ENCODE assay signal across 12 mouse cellular contexts in the genomic region with DNA sequence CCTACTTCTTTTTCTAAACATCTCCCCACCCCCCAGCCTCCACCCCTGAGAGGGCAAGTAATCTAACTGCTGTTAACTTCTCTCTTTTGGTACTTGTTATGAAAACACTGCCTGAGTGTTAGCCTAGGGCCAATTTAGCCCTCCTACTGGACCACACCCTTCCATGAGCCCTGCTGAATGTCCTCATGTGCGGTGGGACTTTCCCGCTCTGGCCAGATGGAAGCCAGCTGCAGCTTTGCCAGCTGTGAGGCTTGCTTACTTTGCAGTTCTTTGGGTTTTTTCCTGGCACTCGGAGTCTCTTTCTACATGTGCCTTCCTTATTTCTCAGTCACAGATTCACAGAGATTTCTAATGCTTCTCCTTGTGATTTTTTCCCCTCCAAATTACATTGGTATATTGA. TPM values are rescaled to one million over a fixed set of nuclear protein-coding genes. Genes with fewer than 3 reads are reported as not detected.
DNase-seq lines count a peak whose midpoint lies in the region; ATAC-seq and TF ChIP-seq lines count a peak whose summit lies in the region.
"Had no signal": no experiment of that assay in that cellular context is flagged by ENCODE, and none has a peak within 500 bp of the region (broad histone marks: within the 10 kb centered on the region; RNA-seq: fewer than 3 reads in every experiment).

No protein-coding gene starts in this region.

- no peaks in the 10 kb centered on the region for H3K36me3 ChIP-seq in kidney, embryonic 15.5 days
- no peaks in the 10 kb centered on the region for H3K36me3 ChIP-seq in ES-E14 (ENCODE audit: control insufficient read depth, insufficient read depth, low read length, poor library complexity, severe bottlenecking)
- no peaks in the 10 kb centered on the region for H3K36me3 ChIP-seq in midbrain, embryonic 16.5 days (ENCODE audit: control insufficient read depth, insufficient read depth, low read length)
- no peaks in the 10 kb centered on the region for H3K36me3 ChIP-seq in midbrain, embryonic 13.5 days
- H3K36me3 ChIP-seq: G1E; heart, embryonic 15.5 days; midbrain, embryonic 15.5 days had no signal

- in situ Hi-C loops in ES-E14 (cut with MboI; ENCODE audit: low sequenced_read_pairs in 2 of 2, unreplicated experiment in 2 of 2) = no loop called here

- no peak for ATAC-seq in kidney, embryonic 15.5 days (replicated peaks; ENCODE audit: low FRiP score)
- no peak for ATAC-seq in midbrain, embryonic 16.5 days
- ATAC-seq in midbrain, embryonic 13.5 days = no peak
- ATAC-seq: midbrain, embryonic 15.5 days had no signal

- DNase-seq in kidney, postnatal 10 days = peak; percentile 37
- no peak for DNase-seq in ES-E14 (ENCODE audit: low read depth, low spot score)
- peak; percentile 29 for DNase-seq in gastrocnemius, postnatal 10 days
- DNase-seq in lung, postnatal 14 days = peak; percentile 21
- DNase-seq in urinary bladder, postnatal 10 days (ENCODE audit: low spot score) = no peak
- DNase-seq: liver had no signal

- no peak overlapping the region for H3K4me3 ChIP-seq in kidney, embryonic 15.5 days (replicated peaks)
- no peak overlapping the region for H3K4me3 ChIP-seq in ES-E14 (ENCODE audit: insufficient read depth in 1 of 2, low read depth in 1 of 2, low read length in 2 of 2, poor library complexity in 1 of 2, severe bottlenecking in 1 of 2)
- H3K4me3 ChIP-seq in midbrain, embryonic 16.5 days (ENCODE audit: low read depth, low read length) = no peak overlapping the region
- H3K4me3 ChIP-seq in midbrain, embryonic 13.5 days (replicated peaks) = no peak overlapping the region
- H3K4me3 ChIP-seq: heart, embryonic 15.5 days; midbrain, embryonic 15.5 days had no signal

- H3K27ac ChIP-seq in kidney, embryonic 15.5 days = no peak overlapping the region
- no peak overlapping the region; the same call in 1 of the 2 replicates for H3K27ac ChIP-seq in ES-E14 (ENCODE audit: insufficient read depth, low read depth, low read length, poor library complexity, severe bottlenecking)
- H3K27ac ChIP-seq in midbrain, embryonic 16.5 days (ENCODE audit: low read length) = no peak overlapping the region
- H3K27ac ChIP-seq in midbrain, embryonic 13.5 days = no peak overlapping the region
- H3K27ac ChIP-seq: heart, embryonic 15.5 days; midbrain, embryonic 15.5 days had no signal

- no peak overlapping the region for H3K4me2 ChIP-seq in kidney, embryonic 15.5 days
- no peak overlapping the region for H3K4me2 ChIP-seq in midbrain, embryonic 16.5 days (ENCODE audit: low read length)
- no peak overlapping the region for H3K4me2 ChIP-seq in midbrain, embryonic 13.5 days (replicated peaks)
- H3K4me2 ChIP-seq: heart, embryonic 15.5 days; midbrain, embryonic 15.5 days had no signal

- no peaks in the 10 kb centered on the region for H3K9me3 ChIP-seq in kidney, embryonic 15.5 days (replicated peaks)
- H3K9me3 ChIP-seq in ES-E14 (ENCODE audit: control insufficient read depth, insufficient read depth, low read depth, low read length) = no peaks in the 10 kb centered on the region; the same call in 1 of the 2 replicates
- H3K9me3 ChIP-seq in midbrain, embryonic 16.5 days (replicated peaks; ENCODE audit: control insufficient read depth, low read length, poor library complexity, severe bottlenecking) = no peaks in the 10 kb centered on the region
- H3K9me3 ChIP-seq in midbrain, embryonic 13.5 days = no peaks in the 10 kb centered on the region
- H3K9me3 ChIP-seq: G1E; heart, embryonic 15.5 days; midbrain, embryonic 15.5 days had no signal

- H3K27me3 ChIP-seq in kidney, embryonic 15.5 days = 0 out of 2 replicates have a peak, but pooled peaks cover 2% of the 10 kb centered on the region
- H3K27me3 ChIP-seq in midbrain, embryonic 16.5 days (ENCODE audit: control insufficient read depth, insufficient read depth, low read depth, low read length) = no peaks in the 10 kb centered on the region
- no peaks in the 10 kb centered on the region for H3K27me3 ChIP-seq in midbrain, embryonic 13.5 days
- H3K27me3 ChIP-seq: midbrain, embryonic 15.5 days had no signal

- WGBS in kidney, embryonic 15.5 days = 53% methylated on average over 3 of the region's 3 CpGs
- 89% methylated on average over 3 of the region's 3 CpGs for WGBS in midbrain, embryonic 16.5 days
- WGBS in midbrain, embryonic 13.5 days = 84% methylated on average over 3 of the region's 3 CpGs

- H3K9ac ChIP-seq in kidney, embryonic 15.5 days = no peak overlapping the region
- no peak overlapping the region for H3K9ac ChIP-seq in ES-E14 (ENCODE audit: insufficient read depth, low read depth, low read length, poor library complexity, severe bottlenecking)
- H3K9ac ChIP-seq in midbrain, embryonic 16.5 days (ENCODE audit: low read depth, low read length) = no peak overlapping the region
- no peak overlapping the region for H3K9ac ChIP-seq in midbrain, embryonic 13.5 days (replicated peaks)
- H3K9ac ChIP-seq: heart, embryonic 15.5 days; midbrain, embryonic 15.5 days had no signal

- 0 out of 2 replicates have a peak, but pooled peaks cover 4% of the 10 kb centered on the region for H3K4me1 ChIP-seq in kidney, embryonic 15.5 days
- no peaks in the 10 kb centered on the region for H3K4me1 ChIP-seq in ES-E14 (ENCODE audit: control insufficient read depth in 2 of 2, insufficient read depth in 2 of 2, low read length in 2 of 2, poor library complexity in 1 of 2)
- no peaks in the 10 kb centered on the region for H3K4me1 ChIP-seq in midbrain, embryonic 16.5 days (ENCODE audit: control insufficient read depth, insufficient read depth, low read length)
- H3K4me1 ChIP-seq in midbrain, embryonic 13.5 days (replicated peaks) = no peaks in the 10 kb centered on the region
- H3K4me1 ChIP-seq: heart, embryonic 15.5 days; midbrain, embryonic 15.5 days had no signal

TF ChIP-seq in ES-E14, 5 proteins besides CTCF, POLR2A, EP300 and RAD21:
- no peak for TF ChIP-seq ZNF384 (IDR thresholded peaks at IDR 0.05; ENCODE audit: low read depth, low read length)
- no peak for TF ChIP-seq ZC3H11A (IDR thresholded peaks at IDR 0.05; ENCODE audit: borderline replicate concordance, low read depth, low read length)
- no peak for TF ChIP-seq CHD2 (IDR thresholded peaks at IDR 0.05; ENCODE audit: low read depth, low read length)
- TF ChIP-seq MAFK (IDR thresholded peaks at IDR 0.05; ENCODE audit: insufficient read depth, low read depth, low read length) = 0 out of 2 replicates have a peak, but pooled peaks have one; percentile 3
TF ChIP-seq in ES-E14: peak in this region for 1.

RNA-seq across cellular contexts. Expression of a gene that starts 45.3 kb away (rescaled TPM):
- polyA plus RNA-seq in kidney, embryonic 15.5 days (2015; fragmentation: Nextera tagmentation; extraction: Ambion mirVana) = 90.8 and 93.4 TPM in 2 replicates
- 72.3 and 126 TPM in 2 replicates for total RNA-seq in ES-E14 (2012; rRNA removed)
- total RNA-seq in gastrocnemius, postnatal 10 days (2021) = 10 to 100 TPM; 39.2 to 39.5 TPM
- polyA plus RNA-seq in midbrain, embryonic 16.5 days (2015; fragmentation: Nextera tagmentation; extraction: Ambion mirVana) = 9.0 and 10.2 TPM in 2 replicates
- polyA plus RNA-seq in midbrain, embryonic 13.5 days (2015; fragmentation: Nextera tagmentation; extraction: Ambion mirVana) = 12.6 and 14.4 TPM in 2 replicates
- polyA plus RNA-seq: G1E had no signal

Comparison
In these comparisons a context has a peak if more than half of its experiments do, and no peak if none do; other contexts are left out.
1. DNase-seq: peak in kidney, postnatal 10 days (single experiment), gastrocnemius, postnatal 10 days (single experiment) and lung, postnatal 14 days (single experiment); none in ES-E14 (single experiment) and urinary bladder, postnatal 10 days (single experiment).